Mouse (Mus musculus) olfactory bulb, adult 2 months (tissue): ENCODE data around the gene Spata5. TPM values are rescaled to one million over a fixed set of nuclear protein-coding genes. Genes with fewer than 3 reads are reported as not detected.

Experiments used
- H3K27ac ChIP-seq: fragments of 200-500 bp; 2 replicates; pipeline ENCODE4 v1.5.1; 2012; ENCODE audit warnings: low read depth, low read length; ENCODE audit not compliant: insufficient read depth
- H3K4me1 ChIP-seq: fragments of 200-500 bp; 2 replicates; pipeline ENCODE4 v1.6.1; 2012; ENCODE audit warnings: low read length; ENCODE audit not compliant: control insufficient read depth, insufficient read depth
- H3K4me3 ChIP-seq: fragments of 200-500 bp; 2 replicates; pipeline ENCODE4 v1.5.1; 2012; ENCODE audit warnings: mild to moderate bottlenecking, low read depth, low read length, moderate library complexity; ENCODE audit not compliant: insufficient read depth
- CTCF ChIP-seq: fragments of 200-500 bp; IDR thresholded peaks from 2 replicates; pipeline ENCODE4 v1.5.1; 2012; ENCODE audit warnings: low read depth, mild to moderate bottlenecking, low read length, moderate library complexity; ENCODE audit not compliant: insufficient read depth
- POLR2A ChIP-seq: fragments of 200-500 bp; IDR thresholded peaks from 2 replicates; pipeline ENCODE4 v1.6.1; 2012; ENCODE audit warnings: mild to moderate bottlenecking, low read depth, low read length, moderate library complexity; ENCODE audit not compliant: insufficient read depth
- WGBS: fragments of 180-500 bp; shearing (Covaris S2); methylation state at CpG from one replicate; pipeline ENCODE4 v1.1.7; 2018; 5-methylcytosine and 5-hydroxymethylcytosine counted together
- polyA plus RNA-seq: library from polyadenylated mRNA; stranded (reverse); fragments of >200 nt; gene quantifications from 2 replicates; pipeline ENCODE4 v1.2.4, GENCODE M21; 2012; ENCODE audit warnings: low replicate concordance; ENCODE audit not compliant: missing spikeins, insufficient read depth, insufficient read length

The Spata5 gene
- polyA plus RNA-seq, 1 experiment = not detected

DNA sequence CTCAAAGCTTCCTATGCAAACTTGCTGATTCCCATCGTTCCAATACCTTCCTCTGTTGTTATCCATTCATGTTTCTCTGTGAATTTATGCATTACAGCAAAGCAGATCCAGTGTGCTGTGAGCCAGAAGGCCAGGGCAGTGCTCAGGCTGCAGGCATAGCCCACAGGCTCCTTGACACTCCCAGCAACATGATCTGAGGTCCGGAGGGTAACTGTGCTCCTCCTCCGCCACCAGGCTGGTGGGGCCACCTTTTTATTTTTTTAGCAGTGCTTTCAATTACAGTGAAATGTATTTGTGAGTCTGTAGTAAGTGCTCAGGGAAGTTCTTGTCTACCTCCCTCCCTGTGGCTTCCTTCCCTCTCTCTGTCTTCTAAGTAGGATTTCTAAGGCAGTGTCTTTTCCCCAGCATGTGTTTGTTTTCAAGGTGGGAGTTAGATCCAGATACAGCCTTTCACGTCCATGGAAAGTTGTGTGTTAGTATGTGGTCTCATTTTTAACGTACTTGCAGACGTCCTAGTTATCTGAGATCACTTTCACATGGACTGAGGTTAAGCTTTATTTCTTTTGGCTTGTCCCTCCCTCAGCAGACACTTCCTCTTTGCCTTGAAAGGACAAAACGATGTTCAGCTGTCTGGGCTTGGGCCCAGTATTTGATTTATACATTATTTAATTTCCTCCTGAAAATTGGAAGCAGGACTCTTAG, 136.9 kb downstream of the Spata5 start:
- 76% methylated on average over 7 of the region's 7 CpGs for WGBS
- no peak overlapping the region for H3K4me3 ChIP-seq
- H3K4me1 ChIP-seq = no peaks in the 10 kb centered on the region
- no peak for TF ChIP-seq CTCF
- no peak for TF ChIP-seq POLR2A
- H3K27ac ChIP-seq = no peak overlapping the region

DNA sequence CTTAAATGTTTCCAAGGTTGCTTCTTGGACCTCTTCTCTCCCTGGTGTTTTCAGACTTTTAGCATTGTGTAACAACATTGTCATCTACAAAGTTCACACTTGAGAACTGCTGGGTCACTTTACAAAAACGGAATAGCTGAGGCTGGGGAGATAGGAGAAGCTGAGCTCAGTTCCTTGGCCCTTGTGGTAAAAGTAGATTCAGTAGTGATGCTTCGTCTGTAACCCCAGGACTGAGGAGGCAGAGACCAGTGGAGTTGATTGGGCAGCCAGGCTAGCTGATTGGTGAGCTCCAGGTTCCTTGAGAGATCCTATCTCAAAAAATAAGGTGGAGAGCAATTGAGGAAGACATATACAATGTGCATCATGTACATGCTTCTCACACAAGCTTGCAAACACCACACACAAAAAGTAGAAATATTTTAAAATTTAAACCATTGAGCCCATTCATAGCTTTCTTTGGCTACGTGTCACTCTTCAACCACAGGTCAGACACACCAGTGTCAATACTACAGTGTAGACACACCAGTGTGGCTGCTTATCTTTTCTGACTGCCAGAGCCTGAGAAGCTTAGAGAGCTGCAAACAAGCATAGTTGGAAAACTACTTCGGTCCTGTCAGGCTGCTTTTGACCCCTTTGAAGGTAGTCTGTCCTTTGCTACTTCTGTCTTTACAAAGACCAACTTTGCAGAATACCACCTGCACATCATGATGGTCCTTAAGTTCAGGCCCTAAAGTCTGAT, 138.2 kb downstream of the Spata5 start:
- no peak overlapping the region for H3K27ac ChIP-seq
- no peaks in the 10 kb centered on the region for H3K4me1 ChIP-seq
- no peak overlapping the region for H3K4me3 ChIP-seq
- 91% methylated on average over 4 of the region's 4 CpGs for WGBS
- TF ChIP-seq CTCF = no peak
- TF ChIP-seq POLR2A = no peak

DNA sequence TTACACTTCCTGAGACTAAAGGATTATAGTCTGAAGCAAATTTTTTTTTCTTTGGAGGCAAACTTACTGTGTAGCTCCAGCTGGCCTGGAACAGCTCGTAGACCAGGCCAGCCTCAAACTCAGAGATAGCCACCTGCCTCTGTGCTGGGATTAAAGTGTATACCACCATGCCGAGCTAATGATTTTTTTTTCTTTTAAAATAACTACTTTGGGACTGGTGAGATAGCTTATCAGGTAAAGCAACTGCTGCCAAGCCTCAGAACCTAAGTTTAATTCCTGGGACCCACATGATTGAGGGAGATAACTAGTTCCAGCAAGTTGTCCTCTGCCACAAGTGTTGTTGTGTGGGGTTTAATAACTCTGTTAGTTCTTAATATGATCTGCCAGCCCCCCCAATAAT, 139.6 kb downstream of the Spata5 start:
- Histone ChIP-seq H3K4me3 (no peak overlapping the region), H3K4me1 (no peaks in the 10 kb centered on the region), H3K27ac (no peak overlapping the region)
- TF ChIP-seq CTCF (no peak), POLR2A (no peak)
- WGBS = 88% methylated on average over 2 of the region's 2 CpGs

DNA sequence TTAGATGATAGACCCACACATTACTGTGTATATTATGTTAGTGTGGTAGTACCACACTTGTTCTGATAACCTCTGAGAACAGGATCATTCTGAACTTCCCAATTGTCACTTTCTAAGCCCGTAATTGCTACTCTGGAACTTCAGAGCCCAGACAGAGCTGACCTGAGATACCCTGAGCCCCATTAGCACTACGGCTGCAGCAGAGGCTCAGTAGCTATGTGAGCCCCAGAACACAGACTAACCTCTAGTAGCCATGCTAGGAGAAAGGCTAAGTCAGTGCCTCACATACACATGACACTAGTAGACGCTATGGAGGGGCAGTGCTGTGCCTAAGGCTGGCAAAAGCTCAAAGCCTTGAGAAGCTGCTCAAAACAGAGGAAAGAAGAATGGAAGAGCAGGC, 141.8 kb downstream of the Spata5 start:
- H3K4me3 ChIP-seq = no peak overlapping the region
- H3K27ac ChIP-seq = no peak overlapping the region
- no peaks in the 10 kb centered on the region for H3K4me1 ChIP-seq
- 88% methylated on average over 3 of the region's 3 CpGs for WGBS
- TF ChIP-seq CTCF = no peak
- no peak for TF ChIP-seq POLR2A

DNA sequence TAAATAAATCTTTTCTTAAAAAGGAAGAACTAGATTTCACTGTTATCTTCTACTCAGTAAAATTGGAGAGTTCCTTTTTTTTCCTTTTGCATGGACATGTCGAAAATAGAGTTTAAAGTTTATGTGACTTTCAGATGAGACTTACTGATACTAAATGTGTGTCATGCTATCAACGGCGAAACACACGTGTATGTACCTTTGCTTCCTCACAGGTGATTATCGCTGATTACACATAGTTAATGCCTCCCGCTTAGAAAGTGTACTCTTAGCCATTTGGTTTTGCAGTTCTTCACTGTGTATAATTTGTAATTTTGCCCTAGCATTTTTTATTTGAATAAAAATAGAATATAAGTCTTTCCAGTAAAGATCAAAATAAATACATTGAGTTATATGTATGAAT, 146.4 kb downstream of the Spata5 start:
- no peak overlapping the region for H3K4me3 ChIP-seq
- no peak overlapping the region for H3K27ac ChIP-seq
- WGBS = 97% methylated on average over 6 of the region's 6 CpGs
- H3K4me1 ChIP-seq = peaks cover 10% of the 10 kb centered on the region
- TF ChIP-seq POLR2A (no peak), CTCF (no peak)

DNA sequence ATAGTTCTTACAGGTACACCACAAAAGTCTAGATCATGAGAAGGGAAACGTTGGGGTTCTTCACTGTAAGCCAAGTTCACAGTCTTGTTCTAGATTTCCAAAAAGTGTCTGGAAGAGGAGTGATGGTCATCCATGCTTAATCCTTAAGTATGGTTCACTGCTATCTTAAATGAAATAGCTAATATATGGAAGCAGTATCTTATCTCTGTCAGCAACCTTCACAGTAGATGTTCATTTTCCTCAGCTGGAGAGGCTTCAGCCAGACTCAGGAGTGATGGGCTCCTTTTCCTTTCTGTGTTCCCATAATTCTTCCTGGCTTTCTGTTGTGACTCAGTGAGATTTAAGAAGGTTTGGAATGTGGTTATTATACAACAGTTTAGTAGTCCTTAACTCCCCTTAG, 147.8 kb downstream of the Spata5 start:
- 94% methylated on average over 1 of the region's 1 CpGs for WGBS
- Histone ChIP-seq H3K27ac (no peak overlapping the region), H3K4me1 (peaks cover 12% of the 10 kb centered on the region), H3K4me3 (no peak overlapping the region)
- TF ChIP-seq CTCF = no peak
- TF ChIP-seq POLR2A = no peak

DNA sequence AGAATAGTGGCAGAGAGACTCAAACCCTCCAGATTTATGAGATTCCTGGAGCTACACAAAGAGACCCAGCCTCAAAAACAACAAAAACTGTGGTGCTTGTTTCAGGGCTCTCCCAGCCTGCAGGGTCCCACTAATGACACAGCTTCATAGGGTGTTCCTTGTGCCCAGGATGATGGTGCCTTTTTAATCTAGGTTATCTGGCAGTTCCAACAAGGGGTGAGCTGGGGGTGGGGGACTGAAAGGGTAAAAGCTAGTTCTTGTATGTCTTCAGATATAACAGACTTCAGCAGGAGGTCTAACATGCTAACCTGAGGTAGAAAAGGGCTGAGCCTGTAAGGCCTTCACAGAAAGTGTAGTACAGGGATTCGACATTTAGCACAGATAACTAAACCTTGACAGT, 149.1 kb downstream of the Spata5 start:
- peaks cover 12% of the 10 kb centered on the region for H3K4me1 ChIP-seq
- 87% methylated on average over 1 of the region's 1 CpGs for WGBS
- no peak overlapping the region for H3K4me3 ChIP-seq
- TF ChIP-seq CTCF = no peak
- no peak for TF ChIP-seq POLR2A
- H3K27ac ChIP-seq = no peak overlapping the region

DNA sequence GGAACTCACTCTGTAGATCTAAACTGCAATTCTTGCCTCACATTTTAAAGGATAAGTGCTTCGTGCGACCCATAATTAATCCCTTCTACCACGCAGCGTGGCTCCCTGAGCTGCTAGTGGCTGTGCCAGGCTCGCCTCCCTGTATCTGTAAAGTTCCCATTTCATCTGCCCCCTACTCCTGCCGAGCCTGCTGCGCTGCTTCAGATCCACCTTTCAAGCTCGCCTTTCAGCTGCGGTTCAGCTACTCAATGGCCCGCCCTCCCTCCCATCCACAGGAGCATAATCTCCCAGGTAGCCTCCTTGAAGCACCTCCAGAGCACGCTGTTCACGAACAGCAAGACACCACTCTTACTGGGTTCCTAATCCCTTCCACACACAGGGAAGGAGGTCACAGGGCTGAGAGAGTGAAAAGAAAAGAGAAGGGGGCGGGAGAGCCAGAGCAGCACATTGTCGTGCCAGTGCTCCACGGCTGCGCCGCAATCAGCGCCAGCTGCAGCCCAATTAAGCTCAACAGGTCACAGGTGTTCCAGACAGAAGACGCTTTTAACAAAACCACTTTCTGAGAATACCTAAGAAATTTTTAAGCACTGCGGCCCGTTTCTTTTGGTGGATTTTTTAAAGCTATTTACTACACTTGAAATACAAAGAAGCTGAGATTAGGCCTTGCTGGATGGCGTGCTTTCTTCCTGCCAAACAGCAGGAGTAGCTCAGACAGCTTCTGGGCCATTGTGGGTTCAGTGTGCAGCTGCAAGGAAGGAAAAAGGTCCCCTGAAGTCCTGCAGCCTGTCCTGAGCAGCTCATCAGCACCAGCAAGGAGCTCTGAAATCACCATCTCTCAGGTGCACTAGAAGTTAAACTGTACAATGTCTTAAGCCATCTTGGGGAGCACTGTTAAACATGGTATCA, 150.2 kb downstream of the Spata5 start:
- no peak overlapping the region for H3K4me3 ChIP-seq
- TF ChIP-seq CTCF (no peak), POLR2A (no peak)
- WGBS = 17% methylated on average over 22 of the region's 22 CpGs
- peaks cover 12% of the 10 kb centered on the region for H3K4me1 ChIP-seq
- no peak overlapping the region for H3K27ac ChIP-seq
